Mouse (Mus musculus): Measurements from ENCODE around the gene Mob3c.

Gene Mob3c

DNA sequence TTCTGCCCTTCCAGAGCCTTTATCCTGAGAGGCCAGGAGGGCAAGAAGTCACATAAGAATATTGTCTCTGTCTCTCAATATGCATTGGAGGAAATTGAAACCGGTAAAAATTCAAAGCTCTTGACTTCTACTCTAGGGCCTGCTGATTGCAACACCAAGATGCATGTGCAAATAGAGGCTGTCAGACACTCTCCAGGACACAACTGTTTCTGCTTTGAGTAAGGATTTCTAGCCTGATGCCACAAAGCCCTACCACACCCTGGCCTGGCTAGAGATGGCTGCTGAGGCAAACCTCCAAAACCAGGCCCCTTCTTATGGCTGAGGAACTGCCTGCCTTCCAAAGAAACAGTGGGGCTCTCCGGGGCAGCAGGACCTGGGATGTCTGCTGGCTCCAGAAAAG, 7.7 kb downstream of the Mob3c start:
- DNase-seq: no peak

DNA sequence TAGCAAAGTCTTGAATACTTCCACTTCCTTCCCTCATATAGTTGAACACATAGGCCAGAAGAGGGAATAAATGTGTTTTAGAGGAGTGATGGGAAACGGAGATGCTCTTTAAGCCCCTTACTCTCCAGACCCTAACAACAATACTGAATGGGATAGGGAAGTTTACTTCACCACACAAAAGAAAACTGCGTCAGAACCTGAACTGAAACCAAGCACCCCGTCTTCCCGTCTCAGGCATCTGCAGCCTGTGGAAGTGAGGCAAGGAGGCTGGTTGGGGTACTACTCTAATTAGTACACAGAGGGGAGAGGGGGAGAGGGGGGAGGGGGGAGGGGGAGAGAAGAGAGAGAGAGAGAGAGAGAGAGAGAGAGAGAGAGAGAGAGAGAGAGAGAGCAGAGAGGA, 10.3 kb downstream of the Mob3c start:
- DNase-seq: no peak

DNA sequence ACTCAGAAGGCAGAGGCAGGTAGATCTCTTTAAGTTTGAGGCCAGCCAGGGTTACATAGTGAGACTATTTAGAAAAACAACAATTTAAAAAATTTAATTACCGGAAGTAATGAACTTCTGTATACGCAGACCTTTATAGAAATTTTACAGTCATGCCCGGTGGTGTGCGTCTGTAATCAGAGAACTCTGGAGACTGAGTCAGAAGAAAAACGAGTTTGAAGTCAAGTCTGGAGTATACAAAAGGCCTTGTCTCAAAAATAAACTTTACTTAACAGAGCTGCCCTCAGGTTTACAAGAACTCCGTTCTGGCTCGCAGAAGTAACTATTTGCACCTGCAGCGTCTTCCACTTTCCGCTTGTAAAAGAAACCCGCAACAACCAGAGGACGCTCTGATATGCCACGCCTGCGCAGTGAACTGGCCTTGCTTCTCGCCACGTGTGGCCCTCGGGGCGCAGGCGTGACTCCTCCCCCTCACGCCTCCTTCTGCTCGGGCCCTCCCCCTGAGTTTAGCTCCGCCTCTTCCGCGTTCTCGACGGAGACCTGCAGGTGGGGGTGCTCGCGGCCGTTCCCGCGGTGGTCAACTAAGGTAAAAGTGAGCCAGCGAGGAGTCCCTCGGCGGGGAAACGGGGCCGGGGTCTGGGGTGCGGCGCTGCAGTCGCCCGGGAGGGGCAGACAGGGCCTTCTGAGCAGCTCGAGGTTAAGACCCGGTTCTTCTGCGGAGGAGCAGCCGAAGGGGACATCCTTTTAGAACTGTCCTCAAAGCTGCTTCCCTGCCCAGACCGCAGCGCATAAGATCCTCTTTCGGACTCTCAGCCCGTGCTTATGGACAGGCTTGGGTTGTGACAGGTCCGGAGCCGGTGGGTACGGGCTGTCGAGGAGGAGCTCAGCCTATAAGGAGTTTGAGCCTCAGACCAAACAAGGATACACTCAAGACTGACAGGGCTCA, 11.1 kb downstream of the Mob3c start, which contains the start of gene Mknk1:
Mknk1 (plus strand) TSS at position 503 of the 946 bp plus-strand sequence.
- peak; percentile 92 for DNase-seq

DNA sequence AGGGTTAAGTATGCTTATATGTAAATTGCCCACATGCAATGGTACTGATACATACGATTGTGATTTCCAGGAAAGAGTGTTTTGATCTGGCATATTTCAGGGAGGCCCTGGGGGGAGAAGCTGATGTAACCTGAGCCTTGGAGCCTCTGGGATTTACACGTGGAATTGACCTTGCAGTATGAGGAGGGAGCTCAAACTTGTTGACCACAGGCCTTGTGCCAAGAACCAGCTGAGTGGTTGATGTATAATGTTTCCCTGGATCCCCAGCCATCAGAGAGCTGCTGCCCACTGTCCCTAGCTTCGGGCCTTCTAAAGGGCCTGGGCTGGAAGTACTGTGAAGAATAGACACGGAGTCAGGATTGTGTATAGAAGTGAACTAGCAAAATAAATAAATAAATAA, 12.1 kb downstream of the Mob3c start:
- peak; percentile 43 for DNase-seq

GRCm38 (mm10) chr4:115840842-115841241, 12.9 kb downstream of the Mob3c start:
- no peak for DNase-seq

- no peak for DNase-seq
Observed at GRCm38 (mm10) chr4:115846656-115847055, 18.8 kb downstream of the Mob3c start.

GRCm38 (mm10) chr4:115847377-115847776, 19.5 kb downstream of the Mob3c start:
- no peak for DNase-seq

GRCm38 (mm10) chr4:115848083-115848482, 20.2 kb downstream of the Mob3c start:
- DNase-seq: no peak

- no peak for DNase-seq
Observed at GRCm38 (mm10) chr4:115848990-115849677, 21.2 kb downstream of the Mob3c start.

- no peak for DNase-seq
Observed at GRCm38 (mm10) chr4:115850111-115850510, 22.2 kb downstream of the Mob3c start.

DNA sequence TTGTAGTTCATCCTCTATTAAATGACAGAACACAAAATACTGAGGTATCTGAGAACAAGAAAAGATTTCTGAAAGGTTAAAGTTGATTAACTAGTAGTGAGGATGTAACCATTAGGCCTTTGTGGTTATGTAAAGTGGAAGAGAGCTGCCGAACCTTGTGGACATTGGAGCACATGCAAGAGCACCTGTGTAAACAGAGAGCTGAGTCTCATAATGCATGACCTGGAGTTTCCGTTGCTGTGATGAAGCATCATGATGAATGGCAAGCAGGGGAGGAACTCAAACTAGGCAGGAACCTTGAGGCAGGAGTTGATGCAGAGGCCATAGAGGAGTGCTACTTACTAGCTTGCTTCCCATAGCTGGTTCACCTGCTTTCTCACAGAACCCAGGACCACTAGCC, 22.7 kb downstream of the Mob3c start:
- no peak for DNase-seq

GRCm38 (mm10) chr4:115851569-115851968, 23.7 kb downstream of the Mob3c start:
- DNase-seq: no peak

DNA sequence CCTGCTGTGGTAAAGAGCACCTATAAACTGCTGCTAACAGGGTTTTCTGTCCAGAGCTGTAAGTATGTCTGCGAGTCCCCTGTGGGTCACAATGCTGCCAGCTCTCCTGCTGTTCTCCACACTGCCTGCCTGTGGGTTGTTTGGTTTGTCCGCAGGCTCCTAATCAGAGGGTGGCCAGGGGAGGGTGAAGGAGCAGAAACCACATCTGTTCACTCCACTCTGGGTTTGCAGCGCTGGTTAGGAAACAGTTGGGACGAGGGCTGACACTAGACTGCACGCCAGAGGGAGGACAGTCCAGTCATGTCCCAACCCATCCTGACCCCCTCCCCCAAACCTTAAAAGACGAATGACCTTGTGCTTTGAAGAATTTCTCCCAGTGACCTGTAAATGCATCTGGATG, 27.2 kb downstream of the Mob3c start:
- no peak for DNase-seq

- DNase-seq: no peak
Observed at GRCm38 (mm10) chr4:115855609-115856008, 27.7 kb downstream of the Mob3c start.

GRCm38 (mm10) chr4:115856282-115856681, 28.4 kb downstream of the Mob3c start:
- no peak for DNase-seq

- no peak for DNase-seq
Observed at GRCm38 (mm10) chr4:115857293-115857883, 29.5 kb downstream of the Mob3c start.

DNA sequence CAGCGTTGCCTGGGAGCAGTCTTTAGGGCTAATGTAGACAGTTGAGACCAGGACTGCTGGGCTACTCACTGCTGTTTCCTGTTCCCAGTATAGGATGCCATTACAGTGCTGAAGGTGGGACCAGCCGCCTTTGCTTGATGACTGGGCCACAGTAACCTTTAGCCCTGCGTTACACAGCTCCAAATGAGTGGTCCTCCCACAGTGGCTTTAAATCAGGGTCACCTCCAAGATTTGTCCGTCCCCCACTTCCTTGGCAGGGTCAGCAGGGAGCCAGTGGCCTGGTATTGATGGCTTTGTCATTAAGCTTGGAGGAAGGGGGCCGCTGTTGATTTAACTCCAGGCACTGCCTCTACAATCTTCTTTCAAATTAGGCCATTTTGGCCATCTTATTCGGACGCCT, 35.5 kb downstream of the Mob3c start:
- no peak for DNase-seq

GRCm38 (mm10) chr4:115863880-115864279, 36.0 kb downstream of the Mob3c start:
- no peak for DNase-seq

DNA sequence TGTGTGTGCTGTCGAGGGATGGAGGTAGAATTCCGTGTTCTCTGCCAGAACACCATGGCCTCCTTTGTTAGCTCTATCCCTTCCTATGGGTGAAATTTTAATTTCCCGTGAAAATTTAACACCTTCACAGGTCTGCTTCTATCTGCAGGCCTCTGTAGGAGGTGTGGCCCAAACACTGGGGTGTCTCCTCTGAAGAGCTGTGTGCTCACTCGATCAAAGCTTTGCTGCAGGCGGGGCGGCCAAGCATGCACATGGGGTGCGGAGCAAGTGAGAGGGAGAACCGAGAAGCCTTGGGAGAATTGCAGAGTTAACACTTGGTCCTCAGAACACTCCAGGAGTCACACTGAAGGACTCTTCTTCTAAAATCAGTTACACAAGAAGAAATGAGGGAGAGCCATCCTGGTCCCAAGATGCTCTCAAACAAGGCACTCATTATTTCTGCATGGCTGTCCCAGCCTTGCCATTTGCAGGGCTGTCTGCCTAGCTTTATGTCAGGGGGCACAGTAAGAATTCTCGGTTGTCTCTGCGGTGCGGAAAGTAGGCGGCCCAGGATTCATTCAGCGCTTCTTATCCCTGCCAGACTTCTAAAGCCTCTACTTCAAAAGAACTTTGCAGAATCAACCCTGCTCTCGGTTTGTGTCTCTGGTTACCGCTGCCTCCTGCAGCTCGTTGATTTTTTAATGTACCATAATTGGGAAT, 41.8 kb downstream of the Mob3c start:
- DNase-seq: no peak

DNA sequence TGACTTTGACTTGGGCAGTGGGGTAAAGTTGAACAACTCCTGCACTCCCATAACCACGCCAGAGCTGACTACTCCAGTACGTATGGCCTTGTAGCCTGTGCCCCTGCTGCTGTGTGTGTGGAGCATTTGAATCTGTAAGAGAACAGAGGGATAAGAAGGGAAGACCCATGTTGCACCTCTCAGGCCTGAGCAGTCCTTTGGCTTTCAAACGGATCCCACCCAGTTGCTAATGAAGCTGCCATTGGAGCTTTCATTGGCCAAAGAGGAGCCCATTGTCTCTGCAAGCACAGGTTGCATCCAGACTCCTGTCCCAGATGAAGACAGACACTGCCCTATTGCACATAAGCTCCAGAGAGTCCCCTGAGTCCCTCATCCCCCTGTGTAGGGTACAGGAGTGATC, 45.3 kb downstream of the Mob3c start:
- DNase-seq: no peak

- DNase-seq: no peak
Observed at GRCm38 (mm10) chr4:115878216-115878678, 50.4 kb downstream of the Mob3c start.

GRCm38 (mm10) chr4:115878828-115879227, 50.9 kb downstream of the Mob3c start:
- DNase-seq: no peak

DNA sequence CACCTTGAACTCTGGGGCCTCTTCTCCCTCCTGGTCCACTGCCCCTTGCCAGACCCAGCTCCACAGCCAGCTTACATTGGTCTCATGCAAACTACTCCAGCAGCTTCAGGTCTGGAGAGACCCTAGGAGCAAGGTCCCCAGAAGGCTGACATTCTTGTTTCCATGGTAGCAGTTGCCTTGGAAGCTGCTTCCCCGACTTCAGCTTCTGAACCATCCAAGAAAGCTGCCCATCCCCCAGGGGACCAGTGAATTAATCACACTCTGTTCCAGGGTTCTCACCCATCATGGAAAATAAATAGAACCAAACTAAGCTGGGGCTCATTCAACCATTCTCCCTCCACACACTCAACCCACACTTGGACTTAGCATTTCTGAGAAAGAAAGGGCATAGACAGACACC, 53.3 kb downstream of the Mob3c start:
- no peak for DNase-seq
